Mouse (Mus musculus) lung, postnatal 0 days (tissue): ENCODE measurements around the gene Akap7.

Source experiments
- CTCF ChIP-seq: IDR thresholded peaks from 2 replicates; pipeline ENCODE4 v1.5.1; 2016; ENCODE audit warnings: antibody characterized with exemption, mild to moderate bottlenecking
- EP300 ChIP-seq: IDR thresholded peaks from 2 replicates; pipeline ENCODE4 v1.6.1; 2016; ENCODE audit warnings: antibody characterized with exemption, mild to moderate bottlenecking, control low read depth

DNA sequence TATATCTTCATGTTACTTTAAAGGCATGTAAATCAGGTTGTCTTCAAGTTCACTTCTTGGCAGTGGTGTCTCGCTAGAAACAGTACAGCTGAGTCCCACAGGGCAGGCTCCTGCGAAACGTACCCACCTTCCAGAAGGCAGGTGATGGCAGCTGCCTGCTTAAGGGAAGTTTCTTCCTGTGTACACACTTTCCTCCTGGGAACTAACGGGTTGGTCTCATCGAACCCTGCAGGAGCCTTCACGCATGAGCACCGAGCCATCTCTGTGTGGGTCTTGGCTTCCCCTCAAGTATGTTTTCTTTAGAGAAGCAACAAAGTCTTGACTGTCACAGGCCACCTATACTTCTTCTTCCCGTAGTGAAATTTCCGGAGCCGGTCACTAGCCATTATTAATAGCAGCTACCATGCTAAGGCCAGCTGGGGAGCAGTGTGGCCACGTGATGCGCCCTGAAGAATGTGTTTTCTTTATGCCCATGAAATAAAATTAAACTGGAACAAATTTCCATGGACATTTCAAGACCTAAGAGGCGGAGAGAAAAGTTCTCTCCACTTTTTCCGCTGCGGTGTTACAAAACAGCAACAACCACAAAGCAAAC is 87.7 kb downstream of the Akap7 start:
- TF ChIP-seq CTCF (no peak), EP300 (no peak)
